Mouse (Mus musculus) right cerebral cortex, adult 18-20 months (tissue): ENCODE measurements around the gene Apoe.

Experiments
- DNase-seq: peaks from one replicate; pipeline ENCODE4 v3.0.0; 2022; ENCODE audit warnings: mixed read lengths

Apoe gene

DNA sequence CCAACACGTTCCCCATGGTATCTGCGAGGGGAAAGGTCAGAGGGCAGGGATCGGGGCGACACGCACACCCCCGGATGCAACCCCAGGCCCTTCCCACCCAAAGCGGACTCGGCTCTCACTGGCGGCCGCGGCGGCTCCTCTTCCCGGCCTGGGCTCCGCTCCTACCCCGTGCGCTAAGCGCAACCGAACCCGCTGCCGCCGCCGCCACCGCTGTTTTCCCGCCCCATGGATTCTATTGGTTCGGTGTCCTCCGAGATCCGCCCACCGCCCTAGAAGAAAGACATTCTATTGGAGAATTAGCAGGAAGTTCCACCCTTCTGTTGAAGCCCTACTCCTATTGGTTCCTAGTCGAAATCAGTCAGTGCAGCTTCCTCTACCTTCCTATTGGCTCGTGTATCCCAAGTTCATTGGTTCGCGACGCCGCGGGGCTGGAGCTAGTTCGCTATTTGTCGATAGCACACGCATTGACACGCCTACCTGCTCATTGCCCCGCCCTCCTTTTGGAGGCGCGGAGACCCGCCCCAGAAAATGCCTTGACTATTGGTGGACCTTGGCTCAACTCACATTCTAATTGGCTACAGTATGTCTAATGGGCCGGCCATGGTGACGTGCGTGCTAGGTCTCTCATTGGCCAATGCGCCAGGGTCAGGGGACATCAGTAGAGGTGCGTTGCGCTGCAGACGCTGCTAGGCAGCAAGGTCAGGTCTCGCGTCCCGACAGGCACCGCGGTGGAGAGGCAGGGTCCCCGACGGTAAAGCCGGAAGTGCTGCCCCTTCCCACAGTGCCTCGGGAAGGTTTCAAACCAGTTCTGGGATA, 16.5 kb upstream of the Apoe start, which contains the start of gene Tomm40:
Gene Tomm40 (minus strand): TSS at position 200 of the 816 bp plus-strand sequence.
- peak; percentile 100 for DNase-seq

DNA sequence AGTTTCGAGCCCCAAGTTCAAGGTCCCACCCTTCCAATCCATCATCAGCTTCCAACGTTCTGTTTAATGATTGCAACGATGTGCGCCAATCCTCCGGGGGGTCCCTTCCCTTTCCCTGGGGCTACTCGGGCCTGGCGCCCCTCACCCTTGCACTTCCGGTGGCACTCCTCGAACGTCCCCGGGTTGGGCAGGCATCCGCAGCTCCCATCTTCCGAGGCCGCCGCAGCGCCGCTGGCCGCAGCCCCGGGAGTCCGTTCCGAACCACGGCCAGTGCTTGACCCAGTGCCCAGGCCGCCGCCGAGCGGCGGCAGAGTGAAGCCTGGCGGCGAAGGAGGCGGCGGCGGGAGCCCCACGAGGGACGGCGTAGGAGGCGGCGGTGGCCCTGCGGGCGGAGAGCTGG, 15.8 kb upstream of the Apoe start:
- DNase-seq: no peak

DNA sequence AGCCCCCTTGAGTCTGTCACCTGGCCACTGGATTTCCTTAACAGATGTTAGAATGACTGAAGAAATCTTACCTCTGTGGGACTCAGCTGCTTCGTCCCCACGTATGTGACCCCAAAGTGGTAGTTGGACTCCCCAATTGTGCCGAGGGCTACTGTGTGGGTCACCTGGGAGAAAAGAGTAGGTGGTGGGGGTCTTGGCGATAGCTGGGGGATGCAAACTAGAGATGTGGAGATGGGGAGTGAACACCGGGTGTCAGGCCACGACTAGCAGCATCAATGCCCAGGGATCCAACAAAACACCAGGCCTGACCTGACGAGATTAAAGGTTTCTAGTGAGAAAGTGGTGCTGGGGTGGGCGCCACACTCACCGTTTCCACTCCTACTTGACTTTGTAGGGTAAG, 14.6 kb upstream of the Apoe start:
- no peak for DNase-seq

DNA sequence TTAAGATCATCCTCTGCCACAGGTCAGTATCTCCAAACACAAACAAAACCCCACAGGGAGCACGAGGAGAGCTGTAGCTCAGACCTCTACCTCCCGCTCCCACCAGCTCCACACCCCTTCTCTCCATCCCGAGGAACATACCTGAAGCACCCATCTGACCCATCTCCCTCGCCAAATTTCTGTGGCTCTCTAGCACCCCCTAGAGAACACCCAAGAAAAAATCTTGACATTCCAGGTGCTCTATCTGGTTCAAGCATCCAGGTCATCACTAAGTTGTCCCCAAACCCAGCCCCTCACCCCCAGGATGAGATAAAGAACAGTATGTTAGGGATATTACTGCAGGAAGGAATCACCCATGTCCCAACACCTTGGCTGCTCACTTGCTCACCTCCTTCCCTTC, 14.2 kb upstream of the Apoe start:
- DNase-seq: no peak

DNA sequence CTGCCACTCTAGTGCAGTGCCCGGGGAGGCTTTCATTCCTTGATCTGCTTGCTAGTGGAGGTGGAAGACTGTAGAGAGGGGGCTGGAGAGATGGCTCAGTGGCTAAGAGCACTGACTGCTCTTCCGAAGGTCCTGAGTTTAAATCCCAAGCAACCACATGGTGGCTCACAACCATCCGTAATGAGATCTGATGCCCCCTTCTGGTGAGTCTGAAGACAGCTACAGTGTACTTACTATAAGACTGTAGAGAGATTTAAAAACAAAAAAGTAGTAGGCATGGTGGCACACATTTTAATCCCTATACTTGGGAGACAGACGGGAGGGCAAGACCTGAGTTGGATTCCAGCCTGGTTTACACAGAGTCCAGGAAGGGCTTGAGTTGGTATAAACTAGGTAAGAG, 13.4 kb upstream of the Apoe start:
- DNase-seq: no peak

DNA sequence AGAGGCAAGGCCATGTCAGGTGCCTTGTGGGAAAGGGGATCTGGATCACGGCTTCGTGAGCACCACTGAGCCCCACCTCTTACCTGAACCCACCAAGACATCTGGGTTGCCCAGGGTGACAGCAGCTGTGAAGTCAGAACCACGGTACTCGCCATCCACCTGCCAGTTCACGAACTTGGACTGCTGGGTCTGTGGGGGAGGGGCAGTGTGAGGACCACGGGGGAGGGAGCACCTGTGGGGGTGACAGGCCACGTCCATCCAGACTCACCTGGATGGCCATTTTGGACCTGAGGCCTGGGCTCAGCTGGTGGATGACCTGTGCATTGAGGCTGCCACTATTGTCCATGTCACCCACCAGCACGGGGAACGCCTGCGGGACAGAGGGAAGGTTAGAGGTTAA, 11.7 kb upstream of the Apoe start:
- no peak for DNase-seq

DNA sequence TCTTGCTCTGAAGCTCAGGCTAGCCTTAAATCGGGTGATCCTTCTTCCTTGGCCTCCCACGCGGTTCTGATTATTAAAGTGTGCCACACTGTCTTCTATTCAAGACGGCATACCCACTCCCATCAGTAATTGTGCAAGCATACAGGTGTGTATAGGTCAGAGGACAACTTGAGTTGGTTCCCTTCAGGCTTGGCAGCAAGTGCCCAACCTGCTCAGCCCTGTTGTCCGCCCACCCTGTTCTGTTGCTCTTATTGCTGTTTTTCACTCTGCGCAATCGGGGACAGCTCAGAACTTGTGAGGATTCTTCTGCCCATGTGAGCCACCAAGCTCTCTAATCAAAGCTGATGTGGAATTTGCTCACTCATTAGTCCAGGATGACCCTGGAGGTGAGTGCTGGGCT, 6.3 kb upstream of the Apoe start:
- no peak for DNase-seq

DNA sequence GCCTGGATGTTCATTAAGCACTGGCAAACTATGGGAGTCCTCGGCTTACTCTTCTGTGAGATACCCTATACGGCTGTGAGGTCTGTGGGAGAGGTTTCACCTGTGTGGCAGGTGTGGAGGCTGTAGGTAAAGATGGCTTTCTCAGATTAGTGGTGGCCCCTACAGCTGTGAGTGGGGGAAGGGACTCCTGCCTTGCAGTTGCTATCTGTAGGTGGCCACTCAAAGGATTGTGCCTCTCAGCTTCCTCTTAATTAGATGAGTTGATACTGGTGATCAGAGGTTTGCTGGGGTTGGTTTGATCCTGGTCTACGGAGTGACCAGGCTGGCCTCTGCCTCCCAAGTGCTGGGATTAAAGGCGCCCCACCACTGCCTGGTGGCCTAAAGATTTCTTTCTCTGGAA, 5.5 kb upstream of the Apoe start:
- DNase-seq: no peak

DNA sequence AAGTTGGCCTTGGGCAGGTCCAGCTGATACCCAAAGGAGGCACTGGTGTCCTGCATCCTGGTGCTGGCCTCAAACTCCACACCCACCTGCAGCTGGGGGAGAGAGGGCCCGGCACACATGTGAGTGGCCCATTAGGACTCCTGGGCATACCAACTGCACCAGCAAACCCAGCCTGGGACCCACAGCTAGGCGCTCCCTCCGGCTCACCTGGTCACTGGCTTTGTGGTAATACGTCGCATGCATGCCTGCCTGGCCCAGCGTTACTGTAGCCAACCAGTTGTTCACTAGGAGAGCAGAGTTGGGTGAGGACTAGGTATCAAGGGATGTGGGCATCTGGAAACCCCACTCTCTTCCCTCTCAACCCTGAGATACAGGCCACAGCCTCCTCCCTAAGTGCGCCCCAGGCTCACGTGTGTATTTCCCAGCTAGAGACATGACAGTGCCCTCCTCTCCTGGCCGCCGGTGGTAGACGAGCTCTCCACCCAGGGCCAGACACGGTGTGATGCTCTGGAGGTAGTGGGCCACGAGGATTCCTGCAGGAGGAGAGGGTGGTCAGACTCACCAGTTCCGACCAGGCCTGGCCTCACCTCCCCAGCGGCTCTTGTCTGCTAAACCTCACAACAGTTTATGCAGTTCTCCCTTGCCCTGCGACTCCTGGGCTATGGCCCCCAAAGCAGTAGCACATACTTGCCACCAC, 4.0 kb upstream of the Apoe start:
- no peak for DNase-seq

DNA sequence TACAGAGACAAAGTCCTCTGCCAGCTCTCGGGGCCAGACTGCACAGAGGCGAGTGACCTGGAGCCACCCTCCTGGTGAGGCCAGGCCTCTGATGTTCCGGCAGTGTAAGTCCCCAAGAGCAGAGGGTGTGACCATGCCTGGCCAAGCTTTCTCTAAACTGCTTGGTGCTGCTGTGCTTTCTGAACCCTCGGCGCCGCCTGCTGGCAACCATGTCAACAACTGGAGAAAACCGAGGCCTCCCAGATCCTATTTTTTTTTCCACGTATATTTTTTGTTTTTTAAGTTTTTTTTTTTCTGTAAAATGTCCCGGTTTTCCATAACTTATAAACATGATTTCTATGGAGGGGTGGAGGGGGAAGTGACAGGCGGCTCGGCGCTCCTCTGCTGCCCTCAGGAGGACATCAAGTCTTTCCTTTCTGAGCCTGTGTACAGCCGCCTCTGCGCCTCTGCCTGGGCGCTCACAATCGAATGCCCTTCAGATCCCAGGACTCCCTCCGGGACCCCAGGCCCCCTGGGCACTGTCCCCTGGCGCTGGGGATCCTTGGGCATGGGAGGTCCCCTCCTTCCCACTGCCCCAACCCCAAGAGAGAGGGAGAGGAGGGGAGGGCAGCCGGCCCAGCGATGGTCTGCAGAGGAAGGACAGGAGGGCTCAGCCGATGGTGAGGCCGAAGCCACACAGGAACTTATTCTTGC, 2.2 kb upstream of the Apoe start:
- DNase-seq: peak; percentile 59

DNA sequence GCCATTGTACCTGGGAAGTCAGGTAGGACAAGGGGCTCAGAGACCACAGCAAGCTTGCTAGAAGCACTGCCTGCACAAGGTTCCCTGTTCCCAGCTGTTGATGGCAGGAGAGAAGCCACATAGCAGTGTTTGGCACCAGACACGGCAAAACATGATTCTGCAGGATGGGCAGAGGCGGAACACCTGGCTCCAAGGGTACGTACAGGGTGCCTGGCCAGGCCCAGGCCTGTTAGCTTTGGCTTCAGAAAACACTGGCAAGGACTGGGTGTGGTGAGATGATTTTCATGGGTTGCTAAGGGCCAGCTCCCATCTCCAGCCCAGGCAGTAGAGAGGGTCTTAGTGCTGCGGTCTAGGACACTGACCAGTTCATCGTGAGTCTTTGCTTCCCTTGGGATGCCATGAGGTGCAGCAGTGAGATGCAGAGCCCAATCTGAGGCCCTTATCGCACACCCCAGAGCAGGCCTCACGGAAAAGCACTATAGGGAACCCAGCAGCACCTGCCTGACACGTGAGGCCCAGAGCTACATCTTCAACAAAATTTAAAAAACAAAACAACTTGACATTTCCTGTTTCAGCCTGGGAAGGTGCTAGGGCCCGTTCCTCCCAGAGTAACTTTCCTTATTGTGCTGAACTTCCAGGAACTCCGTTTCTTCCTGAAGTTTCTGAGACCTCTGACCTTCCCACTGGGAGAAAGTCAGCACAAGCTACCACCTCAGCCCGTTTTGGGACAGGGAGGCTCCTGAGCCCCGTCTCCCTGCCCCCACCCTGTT, 1.5 kb upstream of the Apoe start:
- no peak for DNase-seq

DNA sequence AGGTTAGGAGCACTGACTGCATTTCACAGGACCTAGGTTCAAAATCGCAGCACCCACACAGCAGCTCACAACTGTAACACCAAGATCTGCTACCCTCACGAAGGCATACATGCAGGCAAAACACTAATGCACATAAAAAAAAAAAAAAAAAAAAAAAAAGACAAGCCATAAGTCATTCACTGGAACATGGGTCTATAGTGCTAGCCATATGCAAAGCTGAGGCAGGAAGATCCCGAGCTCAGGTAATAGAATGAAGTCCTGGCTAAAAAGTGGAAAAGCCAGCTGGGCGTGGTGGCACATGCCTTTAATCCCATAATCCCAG, 800 bp upstream of the Apoe start:
- no peak for DNase-seq

DNA sequence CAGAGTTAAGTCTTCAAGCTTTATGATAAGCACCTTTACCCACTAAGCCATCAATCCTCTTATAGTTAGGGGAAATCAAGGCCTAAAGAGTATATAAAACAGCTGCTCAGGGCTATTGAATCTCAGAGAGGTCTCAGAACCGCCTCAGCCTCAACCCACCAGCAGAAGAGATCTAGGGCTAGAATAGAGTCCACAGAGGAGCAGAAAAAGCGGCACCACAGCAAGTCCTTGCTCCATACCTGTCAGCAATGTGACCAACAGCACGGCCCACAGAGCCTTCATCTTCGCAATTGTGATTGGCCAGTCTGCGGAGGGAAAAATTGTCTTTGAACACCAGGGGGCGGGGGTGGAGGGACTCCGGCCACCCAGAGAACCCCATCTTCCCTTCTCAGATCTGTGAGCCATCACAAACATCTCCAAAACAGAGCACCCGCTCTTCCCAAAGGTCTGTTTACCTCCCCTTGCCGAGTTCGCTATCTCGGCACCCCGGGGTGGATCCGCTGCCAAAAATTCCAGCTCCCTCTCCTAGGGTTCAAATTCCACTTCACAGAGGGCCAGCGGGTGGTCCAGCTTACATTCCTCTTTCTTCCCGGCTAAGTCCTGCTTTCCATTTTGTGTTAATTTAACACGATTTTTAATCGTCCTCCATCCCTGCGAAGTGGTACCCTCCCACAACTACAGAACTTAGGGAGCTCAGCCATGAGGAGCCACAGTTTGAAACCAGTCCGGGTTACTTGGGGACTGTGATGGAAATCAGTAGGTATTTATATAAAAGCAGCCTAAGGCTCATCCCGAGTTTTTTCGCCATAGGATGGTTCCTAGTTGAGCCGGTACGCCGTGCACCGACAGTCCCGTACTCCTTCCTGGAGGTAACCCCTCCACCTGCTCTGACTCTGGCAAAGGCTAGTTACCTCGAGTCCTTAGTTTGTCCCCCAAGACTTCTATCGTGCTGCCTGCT, 760 bp downstream of the Apoe start:
- no peak for DNase-seq

DNA sequence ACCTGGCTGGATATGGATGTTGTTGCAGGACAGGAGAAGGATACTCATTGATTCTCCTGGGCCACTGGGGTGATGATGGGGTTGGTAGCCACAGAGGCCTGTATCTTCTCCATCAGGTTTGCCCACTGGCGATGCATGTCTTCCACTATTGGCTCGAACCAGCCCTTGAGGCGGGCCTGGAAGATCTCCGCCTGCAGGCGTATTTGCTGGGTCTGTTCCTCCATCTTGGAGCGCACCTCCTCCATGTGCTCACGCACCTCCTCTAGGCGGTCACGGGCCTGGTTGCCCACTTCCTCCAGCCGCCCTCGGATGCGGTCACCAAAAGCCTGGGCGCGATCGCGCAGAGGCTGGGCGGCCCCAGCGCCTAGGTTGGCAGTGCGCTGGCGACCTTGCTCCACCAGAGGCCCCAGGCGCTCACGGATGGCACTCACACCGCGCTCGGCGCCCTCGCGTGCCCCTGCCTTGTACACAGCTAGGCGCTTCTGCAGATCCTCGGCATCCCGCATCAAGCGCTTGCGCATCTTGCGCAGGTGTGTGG, 2.6 kb downstream of the Apoe start:
- no peak for DNase-seq

DNA sequence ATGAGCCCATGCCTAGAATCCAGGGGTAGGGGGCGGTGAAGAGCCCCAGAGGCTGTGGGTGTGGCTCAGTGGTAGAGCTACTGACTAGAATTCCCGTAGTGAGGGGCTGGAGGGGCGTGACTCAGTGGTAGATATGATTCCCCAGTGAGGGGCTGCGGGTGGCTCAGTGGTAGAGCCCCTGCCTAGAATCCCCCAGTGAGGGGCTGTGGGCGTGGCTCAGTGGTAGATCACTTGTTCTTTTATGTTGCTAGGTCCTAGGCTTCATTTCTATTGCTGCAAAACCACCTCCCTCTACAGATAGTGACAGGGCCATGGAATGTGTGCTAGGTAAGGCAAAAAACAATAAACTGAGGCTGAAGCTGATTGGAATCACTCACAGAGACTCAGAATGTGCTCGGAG, 3.1 kb downstream of the Apoe start:
- no peak for DNase-seq

DNA sequence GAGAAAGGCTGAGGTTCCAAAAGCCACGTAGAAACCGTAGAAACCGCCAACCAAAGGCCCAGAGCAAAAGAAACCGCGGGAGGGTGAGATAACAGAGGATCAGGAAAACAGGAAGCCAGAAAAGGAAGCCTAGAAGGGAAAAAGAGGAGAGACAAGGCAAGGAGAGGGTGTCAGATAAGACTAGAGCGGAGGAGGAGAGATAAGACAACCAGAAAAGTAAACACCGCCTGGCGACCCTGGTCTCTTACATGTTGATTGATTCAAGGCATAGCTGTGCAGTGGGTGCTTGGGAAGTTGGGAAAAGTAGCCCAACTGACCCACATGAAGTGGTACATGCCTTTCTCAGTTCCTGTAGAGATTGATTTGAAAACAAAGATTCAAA, 3.8 kb downstream of the Apoe start:
- DNase-seq: no peak

DNA sequence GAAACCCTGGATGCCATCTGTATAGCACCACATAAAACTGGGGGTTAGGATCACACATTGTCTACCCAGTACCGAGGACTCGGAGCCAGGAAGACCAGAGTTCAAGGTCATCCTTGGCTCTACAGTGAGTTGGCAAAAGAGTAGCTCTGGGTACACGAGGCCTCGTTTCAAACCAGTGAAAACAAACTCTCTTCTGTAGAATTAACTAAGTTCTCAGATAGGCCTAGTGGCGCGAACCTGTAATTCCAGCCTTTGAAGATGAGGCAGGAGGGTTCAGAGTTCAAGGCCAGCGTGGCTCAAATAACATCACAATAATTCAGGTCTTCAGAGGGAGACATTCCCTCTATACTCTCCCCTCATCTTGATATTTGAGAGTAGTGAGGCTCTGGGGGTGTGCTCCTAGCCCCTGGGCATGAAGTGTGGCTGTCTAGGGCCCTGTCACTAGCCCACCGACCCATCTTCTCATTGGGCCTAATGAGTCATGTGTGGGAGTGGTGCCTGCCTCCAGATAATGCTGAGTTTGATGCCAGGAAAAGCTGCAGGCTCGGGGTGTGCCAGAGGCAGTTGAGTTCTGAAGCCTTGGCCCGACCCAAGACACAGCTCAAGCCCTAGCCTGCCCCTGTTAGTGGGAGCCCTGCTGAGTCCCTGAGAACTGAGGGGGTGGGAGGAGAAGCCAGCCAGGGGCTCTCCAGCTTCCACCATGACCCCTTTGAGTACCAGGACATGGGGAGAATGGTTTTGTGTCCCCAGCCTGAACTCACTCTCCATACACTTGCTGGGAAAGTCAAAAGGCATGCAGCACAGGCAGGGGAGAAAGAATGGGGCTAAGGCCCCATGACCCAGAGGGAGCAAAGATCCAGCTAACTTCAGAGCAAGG, 4.4 kb downstream of the Apoe start:
- DNase-seq: no peak

DNA sequence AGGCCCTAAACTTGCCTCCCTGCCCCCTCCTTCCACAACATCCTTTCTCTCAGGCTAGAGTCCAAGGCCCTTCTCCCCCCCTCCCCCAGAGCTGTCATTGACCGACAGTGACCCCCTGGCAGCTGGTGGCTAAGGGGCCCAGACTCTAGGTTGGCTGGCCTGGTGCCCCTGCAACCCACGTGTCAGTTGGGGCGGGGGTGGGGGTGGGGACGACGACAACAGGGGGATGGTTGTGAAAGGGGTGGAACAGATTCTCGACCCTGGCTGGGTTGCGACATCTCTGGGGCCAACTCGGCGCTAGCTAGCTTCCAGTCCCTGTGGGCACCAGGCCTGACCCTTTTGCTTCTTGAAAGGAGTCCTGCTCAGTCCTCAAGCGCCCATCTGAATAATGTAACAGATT, 5.6 kb downstream of the Apoe start:
- DNase-seq: peak; percentile 57

DNA sequence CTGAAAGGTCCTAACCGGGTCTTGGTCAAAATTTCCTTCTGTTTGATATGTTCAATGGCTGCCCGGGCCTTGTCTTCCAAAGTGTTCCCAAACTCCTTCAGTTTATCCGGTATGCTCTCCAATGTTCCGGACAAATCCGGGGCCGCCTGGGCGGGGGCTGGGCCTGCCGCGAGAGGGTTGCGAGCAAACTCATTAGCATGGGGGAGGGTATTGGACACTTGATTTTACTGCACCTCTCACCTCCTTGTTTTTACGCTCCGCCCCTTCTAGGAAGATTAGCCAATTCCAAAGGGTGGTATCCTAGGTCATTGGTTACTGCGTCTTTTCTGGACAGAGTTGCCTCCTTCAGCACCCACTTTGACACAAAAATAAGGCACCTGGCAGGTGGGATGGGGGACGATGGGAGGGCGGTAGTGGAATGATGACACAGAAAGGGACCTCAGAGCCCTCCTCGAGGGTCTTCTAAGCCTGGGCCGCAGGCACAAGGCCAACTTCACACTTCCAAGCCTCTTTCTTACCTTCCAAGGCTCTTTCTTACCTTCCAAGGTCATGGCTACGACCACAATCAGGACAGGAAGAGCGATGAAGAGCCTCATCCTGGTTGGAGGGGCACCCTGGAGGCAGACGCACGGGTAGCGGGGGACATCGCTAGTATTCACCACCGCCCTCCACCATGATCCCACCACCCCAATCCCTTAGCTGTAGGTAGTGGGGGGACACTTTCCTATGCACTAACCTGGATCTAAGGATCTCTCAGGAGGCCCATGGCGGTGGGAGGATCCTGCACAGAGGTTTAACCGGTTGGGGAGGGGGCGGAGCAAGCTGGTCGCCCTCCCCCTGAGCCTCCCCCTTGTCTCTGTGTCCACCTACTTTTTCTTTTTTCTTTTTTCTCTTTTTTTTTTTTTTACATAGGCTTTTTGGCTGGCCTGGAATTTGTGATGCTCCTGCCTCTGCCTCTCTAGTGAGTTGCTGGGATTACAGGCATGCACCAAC, 6.8 kb downstream of the Apoe start, which contains the start of gene Apoc1:
Gene Apoc1 (minus strand): TSS at position 788 of the 993 bp plus-strand sequence.
- no peak for DNase-seq
